15 mouse cellular contexts compared by ENCODE assay signal in the genomic region with DNA sequence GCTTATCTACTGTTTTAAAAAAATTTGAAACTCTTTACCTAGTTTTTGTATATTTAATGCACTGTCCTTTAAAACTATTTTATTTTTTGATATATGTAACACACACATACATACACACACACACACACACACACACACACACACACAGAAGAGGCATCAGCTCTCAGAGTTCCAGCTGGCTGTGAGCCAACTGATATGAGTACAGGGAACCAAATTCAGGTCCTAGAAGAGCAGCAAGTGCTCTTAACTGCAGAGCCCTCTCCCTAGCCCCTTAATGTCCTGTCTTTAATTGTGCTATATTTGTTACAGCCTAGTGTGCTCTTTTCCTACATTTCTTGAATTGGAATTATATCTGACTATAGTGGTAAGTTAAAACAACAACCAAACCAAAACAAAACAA. TPM values are rescaled to one million over a fixed set of nuclear protein-coding genes. Genes with fewer than 3 reads are reported as not detected.
DNase-seq lines count a peak whose midpoint lies in the region; ATAC-seq and TF ChIP-seq lines count a peak whose summit lies in the region.
"Had no signal": no experiment of that assay in that cellular context is flagged by ENCODE, and none has a peak within 500 bp of the region (broad histone marks: within the 10 kb centered on the region; RNA-seq: fewer than 3 reads in every experiment).

No protein-coding gene starts in this region.

- ATAC-seq in forebrain, embryonic 14.5 days: no peak
- no peak for ATAC-seq in forebrain, embryonic 15.5 days (replicated peaks)
- peak; percentile 73 for ATAC-seq in heart, postnatal 0 days (ENCODE audit: insufficient read depth, low read depth)
- ATAC-seq: forebrain, embryonic 16.5 days had no signal

- H3K27me3 ChIP-seq in forebrain, embryonic 14.5 days (replicated peaks; ENCODE audit: control insufficient read depth, insufficient read depth, low read length): peaks cover 7% of the 10 kb centered on the region; the same call in 1 of the 2 replicates
- H3K27me3 ChIP-seq in forebrain, embryonic 15.5 days: peaks cover 4% of the 10 kb centered on the region; the same call in 1 of the 2 replicates
- H3K27me3 ChIP-seq in heart, postnatal 0 days (ENCODE audit: control insufficient read depth, insufficient read depth, low read length): no peaks in the 10 kb centered on the region
- H3K27me3 ChIP-seq: CH12.LX; embryonic facial prominence, embryonic 12.5 days; limb, embryonic 12.5 days had no signal

- no peak for TF ChIP-seq EP300 in heart, postnatal 0 days (IDR thresholded peaks at IDR 0.05; ENCODE audit: low read depth)

- no peaks in the 10 kb centered on the region for H3K4me1 ChIP-seq in forebrain, embryonic 14.5 days (ENCODE audit: control insufficient read depth, insufficient read depth, low read length)
- no peaks in the 10 kb centered on the region for H3K4me1 ChIP-seq in forebrain, embryonic 15.5 days
- H3K4me1 ChIP-seq in heart, postnatal 0 days (ENCODE audit: control insufficient read depth, insufficient read depth): peaks cover 36% of the 10 kb centered on the region; the same call in 1 of the 2 replicates
- H3K4me1 ChIP-seq: embryonic facial prominence, embryonic 12.5 days had no signal

- no peak overlapping the region for H3K27ac ChIP-seq in forebrain, embryonic 14.5 days (ENCODE audit: low read depth, low read length)
- no peak overlapping the region for H3K27ac ChIP-seq in forebrain, embryonic 15.5 days (replicated peaks)
- H3K27ac ChIP-seq in heart, postnatal 0 days (ENCODE audit: low read depth): 0 out of 2 replicates have a peak overlapping the region, but pooled peaks have one; percentile 8
- H3K27ac ChIP-seq: embryonic facial prominence, embryonic 12.5 days; heart, adult 2 months; limb, embryonic 12.5 days had no signal

- H3K36me3 ChIP-seq in forebrain, embryonic 14.5 days (ENCODE audit: control insufficient read depth, insufficient read depth, low read length): no peaks in the 10 kb centered on the region
- H3K36me3 ChIP-seq in forebrain, embryonic 15.5 days: no peaks in the 10 kb centered on the region
- H3K36me3 ChIP-seq in heart, postnatal 0 days (replicated peaks; ENCODE audit: control insufficient read depth, insufficient read depth, low read length): 0 out of 2 replicates have a peak, but pooled peaks cover 3% of the 10 kb centered on the region

- H3K4me2 ChIP-seq in forebrain, embryonic 14.5 days (ENCODE audit: low read length): no peak overlapping the region
- H3K4me2 ChIP-seq in forebrain, embryonic 15.5 days (replicated peaks): no peak overlapping the region
- H3K4me2 ChIP-seq in heart, postnatal 0 days (ENCODE audit: low read depth, low read length): no peak overlapping the region
- H3K4me2 ChIP-seq: embryonic facial prominence, embryonic 12.5 days; limb, embryonic 12.5 days had no signal

- TF ChIP-seq CTCF in heart, postnatal 0 days (IDR thresholded peaks at IDR 0.05; ENCODE audit: low read depth): no peak

- no peaks in the 10 kb centered on the region for H3K9me3 ChIP-seq in forebrain, embryonic 14.5 days (replicated peaks; ENCODE audit: control insufficient read depth, low read length)
- no peaks in the 10 kb centered on the region for H3K9me3 ChIP-seq in forebrain, embryonic 15.5 days
- no peaks in the 10 kb centered on the region for H3K9me3 ChIP-seq in heart, postnatal 0 days (replicated peaks; ENCODE audit: control insufficient read depth, low read length)
- H3K9me3 ChIP-seq: embryonic facial prominence, embryonic 12.5 days; limb, embryonic 12.5 days had no signal

- H3K4me3 ChIP-seq in forebrain, embryonic 14.5 days (ENCODE audit: low read depth, low read length): no peak overlapping the region
- H3K4me3 ChIP-seq in forebrain, embryonic 15.5 days: no peak overlapping the region
- no peak overlapping the region for H3K4me3 ChIP-seq in heart, postnatal 0 days (ENCODE audit: low read depth, low read length)
- H3K4me3 ChIP-seq: embryonic facial prominence, embryonic 12.5 days; heart, adult 2 months; limb, embryonic 12.5 days had no signal

- H3K9ac ChIP-seq in forebrain, embryonic 14.5 days (ENCODE audit: low read length): no peak overlapping the region
- H3K9ac ChIP-seq in forebrain, embryonic 15.5 days (replicated peaks): no peak overlapping the region
- H3K9ac ChIP-seq in heart, postnatal 0 days (replicated peaks; ENCODE audit: low read depth, low read length): no peak overlapping the region
- H3K9ac ChIP-seq: embryonic facial prominence, embryonic 12.5 days; limb, embryonic 12.5 days had no signal

- peak; percentile 36 for DNase-seq in forebrain, embryonic 14.5 days (ENCODE audit: low spot score)
- DNase-seq in retina, postnatal 1 day: peak; percentile 50
- no peak for DNase-seq in retina, embryonic 14.5 days (ENCODE audit: low spot score)
- DNase-seq in heart, postnatal 0 days (ENCODE audit: low spot score): peak; percentile 68
- no peak for DNase-seq in frontal cortex, postnatal 14 days (ENCODE audit: low spot score in 2 of 2)
- no peak for DNase-seq in layer of hippocampus, adult 9-10 months (ENCODE audit: low spot score)
- DNase-seq: kidney, adult 2 months; lung, postnatal 36 days; thymus, postnatal 4 days had no signal

RNA-seq across cellular contexts. Expression of a gene that starts 38.4 kb away (rescaled TPM):
- polyA plus RNA-seq in forebrain, embryonic 14.5 days (2014; fragmentation: Nextera tagmentation; extraction: Ambion mirVana): 35.8 and 39.2 TPM in 2 replicates
- 34.3 and 36.8 TPM in 2 replicates for polyA plus RNA-seq in forebrain, embryonic 15.5 days (2015; fragmentation: Nextera tagmentation; extraction: Ambion mirVana)
- 6.9 and 7.8 TPM in 2 replicates for total RNA-seq in heart, postnatal 0 days (2014; rRNA removed; ENCODE audit: low replicate concordance)
- polyA plus RNA-seq in heart, postnatal 0 days (2015; fragmentation: Nextera tagmentation; extraction: Ambion mirVana): 16.5 and 17.1 TPM in 2 replicates

Comparison
In these comparisons a context has a peak if more than half of its experiments do, and no peak if none do; other contexts are left out.
1. DNase-seq: peak in forebrain, embryonic 14.5 days (single experiment), retina, postnatal 1 day (single experiment) and heart, postnatal 0 days (single experiment); none in retina, embryonic 14.5 days (single experiment), frontal cortex, postnatal 14 days (0 of 2) and layer of hippocampus, adult 9-10 months (single experiment).